Mouse (Mus musculus) MEL (cell line): ENCODE data around the gene 1700025G04Rik. TPM values are rescaled to one million over a fixed set of nuclear protein-coding genes. Genes with fewer than 3 reads are reported as not detected.

Experiments used
- DNase-seq: peaks from one replicate; pipeline ENCODE4 v3.0.0; 2011; ENCODE audit warnings: low read depth, low spot score
- H3K27ac ChIP-seq: 2 replicates; pipeline ENCODE4 v1.5.1; 2012; ENCODE audit warnings: low read depth, mild to moderate bottlenecking, control low read depth, low read length, moderate library complexity; ENCODE audit not compliant: control insufficient read depth
- H3K27me3 ChIP-seq, 2 experiments: fragments of 150-350 bp in 1 of 2; sonication (generic) in 1 of 2; 2 replicates each; pipeline ENCODE4 v1.6.1; 2012; ENCODE audit warnings: low read length in 2 of 2, mild to moderate bottlenecking in 2 of 2, improper control_type of control experiment in 1 of 2, moderate library complexity in 1 of 2; ENCODE audit not compliant: insufficient read depth in 2 of 2, control insufficient read depth in 1 of 2
- H3K36me3 ChIP-seq, 2 experiments: 2 replicates each; pipeline ENCODE4 v1.6.1; 2012 to 2014; ENCODE audit warnings: low read length in 2 of 2, improper control_type of control experiment in 1 of 2, inconsistent platforms in 1 of 2, mild to moderate bottlenecking in 1 of 2; ENCODE audit not compliant: insufficient read depth in 2 of 2, control insufficient read depth in 1 of 2
- H3K4me1 ChIP-seq, 2 experiments: fragments of 150-350 bp in 1 of 2; sonication (generic) in 1 of 2; 2 replicates each; pipeline ENCODE4 v1.6.1; 2012; ENCODE audit warnings: low read length in 2 of 2, improper control_type of control experiment in 1 of 2, mild to moderate bottlenecking in 1 of 2; ENCODE audit not compliant: insufficient read depth in 2 of 2, control insufficient read depth in 1 of 2
- H3K4me3 ChIP-seq, 2 experiments: fragments of 150-350 bp in 1 of 2; sonication (generic) in 1 of 2; 2 replicates each; pipeline ENCODE4 v1.5.1; 2012; ENCODE audit warnings: low read depth in 2 of 2, low read length in 2 of 2, mild to moderate bottlenecking in 2 of 2, moderate library complexity in 2 of 2, control low read depth in 1 of 2, improper control_type of control experiment in 1 of 2; ENCODE audit not compliant: control insufficient read depth in 1 of 2, insufficient read depth in 1 of 2
- H3K79me2 ChIP-seq: 2 replicates; pipeline ENCODE4 v1.6.1; 2012; ENCODE audit warnings: mild to moderate bottlenecking, low read length, moderate library complexity; ENCODE audit not compliant: control insufficient read depth, poor library complexity, insufficient read depth
- H3K9ac ChIP-seq: 2 replicates; pipeline ENCODE4 v1.6.1; 2012; ENCODE audit warnings: low read depth, mild to moderate bottlenecking, control low read depth, low read length, moderate library complexity; ENCODE audit not compliant: control insufficient read depth, poor library complexity, severe bottlenecking
- H3K9me3 ChIP-seq: fragments of 150-350 bp; sonication (generic); replicated peaks from 2 replicates; pipeline ENCODE4 v1.6.1; 2012; ENCODE audit warnings: mild to moderate bottlenecking, low read length, improper control_type of control experiment, moderate library complexity; ENCODE audit not compliant: insufficient read depth
- CHD1 ChIP-seq: IDR thresholded peaks from 2 replicates; pipeline ENCODE4 v1.6.1; 2012; ENCODE audit warnings: low read depth, mild to moderate bottlenecking, inconsistent platforms, low read length, improper control_type of control experiment
- E2F4 ChIP-seq: IDR thresholded peaks from 2 replicates; pipeline ENCODE4 v1.6.1; 2011; ENCODE audit warnings: low read depth, low read length, improper control_type of control experiment, borderline replicate concordance
- ELF1 ChIP-seq: IDR thresholded peaks from 2 replicates; pipeline ENCODE4 v1.6.1; 2014; ENCODE audit warnings: low read depth, mild to moderate bottlenecking, inconsistent platforms, low read length, improper control_type of control experiment, moderate library complexity
- ETS1 ChIP-seq: IDR thresholded peaks from 2 replicates; pipeline ENCODE4 v1.6.1; 2012; ENCODE audit warnings: low read depth, mild to moderate bottlenecking, inconsistent platforms, low read length, improper control_type of control experiment, moderate library complexity
- GABPA ChIP-seq: IDR thresholded peaks from 2 replicates; pipeline ENCODE4 v1.6.1; 2012; ENCODE audit warnings: low read depth, mild to moderate bottlenecking, inconsistent platforms, low read length, improper control_type of control experiment, moderate library complexity
- GATA1 ChIP-seq: IDR thresholded peaks from 2 replicates; pipeline ENCODE4 v1.6.1; 2011; ENCODE audit warnings: low read depth, low read length, improper control_type of control experiment
- JUND ChIP-seq: IDR thresholded peaks from 2 replicates; pipeline ENCODE4 v1.6.1; 2011; ENCODE audit warnings: low read depth, mild to moderate bottlenecking, improper control_type of control experiment, low read length
- KAT2A ChIP-seq: conservative IDR thresholded peaks from 2 replicates; pipeline ENCODE4 v1.6.1; 2012; ENCODE audit warnings: low read depth, low read length, improper control_type of control experiment, inconsistent platforms
- MAFK ChIP-seq: IDR thresholded peaks from 2 replicates; pipeline ENCODE4 v1.6.1; 2011; ENCODE audit warnings: low read depth, mild to moderate bottlenecking, low read length, improper control_type of control experiment, borderline replicate concordance
- MAZ ChIP-seq: IDR thresholded peaks from 2 replicates; pipeline ENCODE4 v1.6.1; 2012; ENCODE audit warnings: low read depth, mild to moderate bottlenecking, inconsistent platforms, low read length, improper control_type of control experiment
- MXI1 ChIP-seq: IDR thresholded peaks from 2 replicates; pipeline ENCODE4 v1.6.1; 2011; ENCODE audit warnings: mild to moderate bottlenecking, low read depth, low read length, improper control_type of control experiment
- MYB ChIP-seq: IDR thresholded peaks from 2 replicates; pipeline ENCODE4 v1.6.1; 2011; ENCODE audit warnings: mild to moderate bottlenecking, low read depth, low read length, improper control_type of control experiment
- POLR2A ChIP-seq, 2 experiments: IDR thresholded peaks; 2 replicates each; pipeline ENCODE4 v1.6.1; 2011 to 2012; ENCODE audit warnings: low read length in 2 of 2, mild to moderate bottlenecking in 2 of 2, control low read depth in 1 of 2, improper control_type of control experiment in 1 of 2, low read depth in 1 of 2, moderate library complexity in 1 of 2; ENCODE audit not compliant: control insufficient read depth in 1 of 2, insufficient read depth in 1 of 2, poor library complexity in 1 of 2
- SIN3A ChIP-seq: IDR thresholded peaks from 2 replicates; pipeline ENCODE4 v1.6.1; 2012; ENCODE audit warnings: low read length, improper control_type of control experiment, inconsistent platforms
- SMC3 ChIP-seq: IDR thresholded peaks from 2 replicates; pipeline ENCODE4 v1.6.1; 2011; ENCODE audit warnings: low read depth, low read length, improper control_type of control experiment
- TAL1 ChIP-seq: IDR thresholded peaks from 2 replicates; pipeline ENCODE4 v1.6.1; 2012; ENCODE audit warnings: mild to moderate bottlenecking, inconsistent platforms, low read length, moderate library complexity, mixed read lengths
- USF1 ChIP-seq: IDR thresholded peaks from 2 replicates; pipeline ENCODE4 v1.6.1; 2014; ENCODE audit warnings: low read depth, mild to moderate bottlenecking, inconsistent platforms, low read length, improper control_type of control experiment, moderate library complexity
- USF2 ChIP-seq, 2 experiments: IDR thresholded peaks; 2 replicates each; pipeline ENCODE4 v1.6.1; 2011 to 2012; ENCODE audit warnings: improper control_type of control experiment in 2 of 2, low read length in 2 of 2, borderline replicate concordance in 1 of 2, inconsistent platforms in 1 of 2, low read depth in 1 of 2, mild to moderate bottlenecking in 1 of 2; ENCODE audit not compliant: insufficient read depth in 1 of 2
- ZKSCAN1 ChIP-seq: IDR thresholded peaks from 2 replicates; pipeline ENCODE4 v1.6.1; 2012; ENCODE audit warnings: low read depth, mild to moderate bottlenecking, inconsistent platforms, low read length, improper control_type of control experiment, moderate library complexity
- ZMIZ1 ChIP-seq: IDR thresholded peaks from 2 replicates; pipeline ENCODE4 v1.6.1; 2012; ENCODE audit warnings: low read depth, mild to moderate bottlenecking, inconsistent platforms, low read length, improper control_type of control experiment, moderate library complexity
- ZNF384 ChIP-seq: IDR thresholded peaks from 2 replicates; pipeline ENCODE4 v1.6.1; 2012; ENCODE audit warnings: low read depth, mild to moderate bottlenecking, inconsistent platforms, low read length, improper control_type of control experiment
- polyA plus RNA-seq, 2 experiments: library from polyadenylated mRNA; stranded (reverse) in 1 of 2; unstranded in 1 of 2; fragments of >175 nt in 1 of 2; fragments of >200 nt in 1 of 2; gene quantifications; 2 replicates each; pipeline versions ENCODE4 v1.2.1 to v1.2.4; 2012; ENCODE audit warnings: low replicate concordance in 2 of 2, low read depth in 1 of 2; ENCODE audit not compliant: insufficient read length in 2 of 2, insufficient read depth in 1 of 2, missing spikeins in 1 of 2
- total RNA-seq: library from RNA; depleted of rRNA; stranded (reverse); fragments of 300-350 nt; gene quantifications from 2 replicates; pipeline ENCODE4 v1.2.3, GENCODE M21; 2012

The 1700025G04Rik gene
- total and polyA plus RNA-seq, 3 experiments, result 0.04 to 0.91 TPM; not detected in 1

DNA sequence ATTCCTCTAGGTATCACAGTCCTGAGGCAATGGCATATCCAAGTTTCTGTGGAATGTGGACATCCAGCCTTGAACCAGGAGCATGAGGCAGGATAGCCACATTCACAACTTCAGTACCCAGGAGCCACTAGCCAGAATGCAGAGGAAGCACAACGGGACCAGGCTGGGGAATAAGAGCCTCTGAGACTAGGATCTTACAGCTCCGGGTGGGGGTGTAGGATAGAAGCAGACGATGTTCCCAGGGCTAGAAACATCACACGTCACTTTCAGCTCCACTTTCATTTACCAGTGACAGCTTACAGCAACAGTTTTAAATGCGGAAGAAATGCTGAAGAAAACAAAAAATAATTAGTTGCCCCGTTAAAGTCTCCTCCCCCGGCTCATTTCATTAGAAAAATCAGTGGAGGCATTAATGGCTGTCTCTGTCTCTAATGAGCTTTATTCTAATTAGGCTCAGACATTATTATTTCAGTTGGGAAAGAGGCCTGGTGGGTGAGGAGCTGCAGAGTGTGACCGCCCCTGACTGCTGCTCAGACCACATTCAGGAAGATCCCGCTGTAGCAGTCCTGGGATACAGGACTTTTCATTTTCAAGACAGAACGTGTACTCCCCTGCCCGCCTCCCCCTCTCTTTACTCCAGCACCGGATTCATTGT, 189.1 kb downstream of the 1700025G04Rik start:
- Histone ChIP-seq H3K4me3 (no peak overlapping the region), H3K27ac (no peak overlapping the region), H3K79me2 (no peaks in the 10 kb centered on the region), H3K9ac (no peak overlapping the region), H3K9me3 (no peaks in the 10 kb centered on the region), H3K4me1 (no peaks in the 10 kb centered on the region), H3K27me3 (peaks cover 0 to 3% of the 10 kb centered on the region in 2 experiments), H3K36me3 (no peaks in the 10 kb centered on the region)
- TF ChIP-seq ETS1 (no peak), ZMIZ1 (no peak), SIN3A (no peak), JUND (no peak), MAFK (no peak), CHD1 (no peak), ZKSCAN1 (no peak)
- no peak for DNase-seq

DNA sequence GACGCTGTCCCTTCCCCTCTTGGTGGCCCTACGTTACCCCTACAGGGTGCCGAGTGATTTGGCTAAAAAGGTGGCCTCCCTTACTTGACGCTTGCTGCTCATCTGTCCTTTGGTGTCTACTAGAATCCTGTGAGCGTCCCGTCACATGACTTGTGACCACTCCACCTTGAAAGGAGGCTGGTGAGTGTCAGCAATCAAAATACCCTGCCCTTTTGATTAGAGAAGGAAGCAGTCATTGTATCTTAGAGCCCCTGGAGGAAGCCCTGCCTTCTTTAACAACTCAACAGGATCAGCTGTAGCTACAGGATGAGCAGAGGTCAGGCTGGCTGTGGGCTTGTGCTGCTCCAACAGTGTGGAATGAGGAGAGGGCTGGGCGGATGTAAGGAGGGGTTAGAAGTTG, 190.0 kb downstream of the 1700025G04Rik start:
- TF ChIP-seq ELF1 (no peak), GATA1 (no peak)
- TF ChIP-seq, all 39 proteins: peak for 0
- H3K9ac ChIP-seq, result no peak overlapping the region
- no peak overlapping the region for H3K4me3 ChIP-seq
- DNase-seq, result no peak
- H3K36me3 ChIP-seq, result no peaks in the 10 kb centered on the region
- H3K79me2 ChIP-seq, result no peaks in the 10 kb centered on the region
- no peak overlapping the region for H3K27ac ChIP-seq
- H3K9me3 ChIP-seq, result no peaks in the 10 kb centered on the region
- H3K4me1 ChIP-seq, result no peaks in the 10 kb centered on the region
- H3K27me3 ChIP-seq, result peaks cover 1 to 3% of the 10 kb centered on the region in 2 experiments

DNA sequence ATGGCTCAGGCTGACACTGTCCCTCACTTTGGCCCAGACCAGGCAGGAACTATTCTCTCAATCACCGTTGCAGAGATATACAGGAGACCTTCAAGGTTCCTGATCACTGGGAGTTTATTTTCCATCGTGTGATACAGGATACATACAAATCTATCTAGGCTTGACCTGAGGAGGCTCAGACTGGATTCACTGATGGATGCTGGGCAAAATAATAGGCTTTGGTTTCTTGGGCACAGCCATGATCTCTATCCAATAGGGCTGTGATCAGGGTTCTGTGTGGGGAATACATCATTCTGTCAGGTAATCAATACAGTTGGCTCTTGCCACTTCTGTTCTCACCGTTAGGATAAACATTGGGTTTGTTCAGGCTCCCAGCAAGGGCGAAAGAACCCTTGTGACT, 194.5 kb downstream of the 1700025G04Rik start:
- Histone ChIP-seq H3K4me1 (no peaks in the 10 kb centered on the region), H3K36me3 (no peaks in the 10 kb centered on the region), H3K9ac (no peak overlapping the region), H3K79me2 (no peaks in the 10 kb centered on the region), H3K4me3 (no peak overlapping the region), H3K27me3 (peaks cover 6 to 10% of the 10 kb centered on the region in 2 experiments), H3K27ac (no peak overlapping the region), H3K9me3 (no peaks in the 10 kb centered on the region)
- TF ChIP-seq SMC3 (no peak), GABPA (no peak), MYB (no peak), ELF1 (no peak), KAT2A (no peak), USF1 (no peak), POLR2A (IDR thresholded peaks at IDR 0.05; ENCODE audit: control insufficient read depth in 1 of 2, insufficient read depth in 1 of 2, low read depth in 1 of 2, low read length in 2 of 2, poor library complexity in 1 of 2) (no peak), CHD1 (no peak), ZNF384 (no peak), USF2 (IDR thresholded peaks at IDR 0.05; ENCODE audit: borderline replicate concordance in 1 of 2, insufficient read depth in 1 of 2, low read depth in 1 of 2, low read length in 2 of 2) (no peak), TAL1 (no peak), MAZ (no peak), MXI1 (no peak), E2F4 (no peak)
- no peak for DNase-seq
